Mouse (Mus musculus): Measurements from ENCODE around the gene Mroh2a.

The Mroh2a gene

DNA sequence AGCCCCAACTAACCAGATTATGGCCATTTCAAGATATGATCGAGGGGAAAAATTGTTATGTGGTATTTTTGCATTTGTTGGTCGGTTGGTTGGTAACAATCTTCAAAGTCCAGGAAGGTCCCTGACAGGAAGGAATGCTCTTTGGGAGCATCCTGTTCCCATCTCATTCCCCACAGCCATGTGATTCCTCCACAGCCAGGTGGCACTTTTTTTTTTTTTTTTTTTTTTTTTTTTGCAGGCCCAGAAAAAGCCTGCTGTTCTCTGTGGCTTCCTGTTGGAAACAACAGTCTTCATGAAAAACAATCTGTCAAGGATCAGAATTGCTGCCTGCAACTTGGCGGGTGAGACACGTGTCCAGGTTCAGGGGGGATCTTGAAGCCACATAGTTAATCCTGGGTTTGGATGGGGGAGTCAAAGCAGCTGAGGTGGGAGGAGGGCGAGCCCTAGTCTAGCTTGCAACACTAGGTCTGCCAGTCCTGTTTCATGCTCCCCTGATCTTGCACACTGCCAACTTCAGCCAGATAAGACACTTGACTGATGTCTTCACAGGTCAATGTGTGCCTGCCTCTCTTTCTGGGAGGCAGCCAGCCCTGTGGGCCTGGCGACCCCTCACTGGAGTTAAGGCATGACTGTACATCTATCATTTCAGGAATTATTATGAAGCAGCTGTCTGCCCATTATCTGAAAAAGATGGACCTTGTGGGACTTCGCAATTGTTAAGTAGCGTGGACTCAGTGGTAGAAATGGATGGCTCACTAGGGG, 32.3 kb downstream of the Mroh2a start:
- DNase-seq (ENCODE audit: low spot score): no peak

DNA sequence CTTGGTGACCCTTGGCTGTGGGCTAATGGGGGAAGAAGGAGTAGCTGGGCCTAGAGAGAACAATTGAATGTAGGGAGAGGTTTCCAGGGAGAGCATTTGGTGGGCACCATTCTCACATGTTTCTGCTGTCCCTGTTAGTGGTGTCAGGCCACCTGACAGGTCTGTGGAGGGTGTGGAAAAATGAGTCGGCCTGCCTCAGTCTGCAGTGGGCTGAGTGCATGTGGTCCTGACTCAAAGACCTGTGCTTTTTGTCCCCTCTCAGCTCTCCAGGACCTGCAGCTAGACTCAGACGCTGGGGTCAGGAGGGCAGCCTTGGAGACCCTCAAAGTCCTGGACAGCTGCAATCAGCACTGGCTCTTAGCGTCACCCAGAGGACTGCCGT, 32.8 kb downstream of the Mroh2a start:
- DNase-seq (ENCODE audit: low spot score): no peak

DNA sequence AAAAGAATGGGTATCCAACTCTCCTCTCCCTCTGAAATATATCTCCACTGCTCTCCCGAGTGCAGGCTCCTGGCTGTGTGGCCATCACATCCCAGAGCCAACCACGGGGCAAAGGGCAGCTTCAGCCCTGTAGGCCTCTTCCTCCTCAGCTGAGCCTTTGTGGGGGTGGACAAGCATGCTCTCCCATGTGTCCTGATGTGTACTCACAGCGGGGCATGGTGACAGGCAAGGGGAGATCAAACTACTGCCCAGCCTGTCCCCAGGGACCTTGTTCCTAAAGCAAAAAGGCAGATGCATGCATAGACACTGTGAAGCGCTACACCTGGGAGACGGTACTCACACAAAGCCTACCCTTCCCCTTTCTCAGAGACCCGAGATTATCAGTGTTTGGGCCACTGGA, 33.3 kb downstream of the Mroh2a start:
- peak; percentile 92 for DNase-seq (ENCODE audit: low spot score)

DNA sequence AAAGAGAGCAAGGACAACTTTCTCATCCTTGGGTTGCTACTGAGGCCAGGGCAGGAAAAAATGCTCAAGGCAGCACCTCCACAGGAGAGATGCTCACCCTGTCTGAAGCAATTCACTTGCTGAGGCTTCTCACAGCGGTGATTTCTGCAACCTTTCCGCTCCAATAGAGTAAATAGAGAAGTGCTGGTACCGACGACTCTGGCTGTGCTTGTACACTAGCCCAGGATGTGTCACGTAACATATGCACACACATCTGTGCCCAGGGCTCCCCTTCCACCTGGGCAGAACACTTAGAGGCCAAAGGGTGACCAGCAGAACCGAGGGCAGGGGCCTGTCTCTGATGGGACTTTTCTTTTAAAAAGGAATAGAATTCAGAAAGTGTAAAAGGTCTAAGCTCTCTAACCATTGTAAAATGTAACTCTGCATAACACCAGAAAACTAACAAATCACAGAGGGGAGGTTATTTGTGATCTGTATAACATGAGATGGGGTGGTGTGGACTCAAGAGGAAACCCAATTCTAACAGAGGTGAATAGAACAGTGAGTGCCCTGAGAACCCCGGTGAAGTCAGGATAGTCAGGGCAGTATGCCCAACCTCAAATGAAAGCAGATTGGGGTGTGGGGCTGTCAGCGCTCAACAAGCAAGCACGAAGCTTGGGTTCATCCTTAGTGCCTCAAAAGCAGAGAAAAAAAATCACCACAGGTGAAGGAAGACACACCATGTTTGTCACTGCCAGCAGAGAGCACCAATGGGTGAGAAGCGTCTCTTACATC, 34.0 kb downstream of the Mroh2a start:
- no peak for DNase-seq (ENCODE audit: low spot score)

DNA sequence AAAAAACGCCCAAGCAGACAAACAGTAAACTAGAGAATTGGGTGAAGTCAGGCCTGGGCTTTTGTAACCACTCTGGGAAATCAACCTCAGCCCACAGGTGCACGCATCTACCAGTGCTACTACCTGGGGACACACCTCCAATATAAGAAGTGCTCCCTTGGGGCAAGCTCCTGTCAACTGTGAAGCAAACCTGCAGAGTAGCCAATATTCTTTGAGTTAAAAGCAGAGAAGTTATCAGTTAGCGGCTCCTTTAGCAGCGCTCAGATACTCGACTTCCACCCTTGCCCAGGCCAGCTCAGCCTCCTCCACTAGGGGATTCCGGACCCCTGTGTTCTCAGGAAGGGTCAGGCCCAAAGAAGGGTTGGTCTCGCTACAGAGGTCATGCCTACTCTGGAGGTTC, 34.9 kb downstream of the Mroh2a start:
- DNase-seq (ENCODE audit: low spot score): no peak

DNA sequence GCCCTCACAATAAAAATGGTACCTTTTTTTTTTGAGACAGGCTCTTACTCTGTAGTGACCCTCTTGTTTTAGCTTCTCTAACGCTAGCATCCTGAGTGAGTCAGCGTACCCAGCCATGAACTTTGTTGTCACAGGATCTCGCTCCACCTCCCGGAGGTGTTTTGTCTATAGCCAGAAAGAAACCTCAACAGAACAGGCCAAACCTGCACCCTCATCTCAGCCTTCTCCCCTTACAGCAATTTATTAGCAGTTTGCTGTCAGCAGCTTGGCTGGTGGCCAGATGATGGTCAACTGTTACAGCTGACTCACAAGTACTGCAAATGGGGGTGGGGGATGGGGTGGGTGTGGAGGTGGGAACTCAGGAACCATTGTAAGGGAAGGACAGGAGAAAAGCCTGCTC, 35.5 kb downstream of the Mroh2a start:
- peak; percentile 86 for DNase-seq (ENCODE audit: low spot score)

DNA sequence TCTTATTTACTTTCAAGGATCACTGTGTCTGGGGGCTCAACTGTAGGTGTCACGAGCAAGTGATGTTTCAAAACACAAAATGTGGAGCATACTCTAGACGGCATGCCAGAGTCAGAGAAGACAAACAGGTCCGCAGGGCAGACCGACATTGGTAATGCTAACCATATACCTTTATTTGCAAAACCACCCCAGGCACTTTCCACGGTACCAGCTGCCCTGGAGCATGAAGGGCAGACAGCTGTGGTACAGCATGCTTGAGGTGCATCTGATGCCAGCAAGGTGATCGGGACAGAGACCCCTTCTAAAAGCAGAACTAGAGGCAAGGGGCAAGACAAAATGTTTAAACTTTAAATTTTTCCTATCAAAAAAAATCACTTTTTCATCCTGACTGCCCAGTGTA, 36.2 kb downstream of the Mroh2a start:
- no peak for DNase-seq (ENCODE audit: low spot score)

DNA sequence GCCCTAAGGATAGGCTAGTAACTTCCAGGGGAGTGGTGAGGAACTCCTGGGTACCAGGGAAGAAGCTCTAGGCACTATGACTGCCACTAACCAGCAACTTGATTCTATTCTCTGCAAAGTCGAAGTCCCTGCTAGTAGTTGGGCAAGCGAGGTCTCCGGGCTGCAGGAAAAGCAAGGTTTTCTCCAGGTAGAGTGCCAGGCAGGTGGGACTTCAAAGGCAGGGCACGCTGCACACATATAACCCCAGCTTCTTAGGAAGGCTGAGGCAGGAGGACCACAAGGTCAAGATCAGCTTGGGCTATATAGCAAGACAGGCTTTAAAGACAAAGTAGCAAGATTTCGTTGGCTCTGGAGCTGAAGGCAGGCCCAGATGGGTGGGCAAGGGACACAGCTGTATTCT, 37.0 kb downstream of the Mroh2a start:
- no peak for DNase-seq (ENCODE audit: low spot score)

DNA sequence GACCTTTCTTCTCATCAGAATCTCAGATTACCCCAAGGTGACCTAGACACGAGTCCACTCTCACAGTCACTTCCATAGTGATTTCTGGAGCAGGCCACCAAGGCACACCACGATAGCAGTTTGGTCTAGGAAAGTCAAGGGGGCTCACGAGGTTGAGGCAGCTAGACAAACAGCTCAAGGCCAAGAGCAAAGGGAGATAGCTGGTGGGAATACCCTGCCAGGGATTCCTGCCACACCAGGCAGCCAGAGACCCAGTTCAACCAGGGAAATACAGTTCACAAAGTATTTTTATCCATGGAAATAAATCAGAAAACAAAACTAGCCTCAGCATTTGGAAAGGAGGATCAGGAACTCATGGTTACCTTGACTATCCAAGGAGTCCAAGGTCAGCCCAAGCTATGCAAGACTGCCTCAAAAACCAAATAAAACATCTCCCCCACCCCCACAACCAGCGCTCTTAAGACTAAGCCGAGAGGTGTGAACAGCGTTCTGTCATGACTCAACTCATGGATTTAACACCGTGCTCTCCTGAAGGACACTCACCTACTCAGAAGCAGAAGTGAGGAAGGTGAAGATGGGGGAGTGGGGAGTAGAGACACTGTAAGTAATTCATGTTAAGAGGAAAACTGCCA, 37.6 kb downstream of the Mroh2a start:
- no peak for DNase-seq (ENCODE audit: low spot score)

DNA sequence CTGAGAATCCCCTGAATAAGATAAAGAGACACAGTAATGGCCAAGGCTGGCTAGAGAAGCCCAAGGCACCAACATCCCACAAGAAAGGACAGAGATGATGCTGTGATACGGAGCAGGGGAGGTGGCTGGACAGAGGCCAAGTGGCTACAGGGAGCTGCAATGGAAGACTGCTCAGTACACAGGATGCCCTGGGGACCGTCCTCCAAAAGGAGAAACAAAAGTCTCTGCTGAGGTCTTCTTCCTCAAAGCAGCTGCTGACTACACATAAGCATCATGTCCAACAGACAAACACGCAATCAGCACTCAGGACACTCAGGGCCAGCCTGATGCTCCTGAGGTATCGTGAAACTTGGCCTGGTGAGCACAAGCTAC, 38.1 kb downstream of the Mroh2a start:
- DNase-seq (ENCODE audit: low spot score): no peak

DNA sequence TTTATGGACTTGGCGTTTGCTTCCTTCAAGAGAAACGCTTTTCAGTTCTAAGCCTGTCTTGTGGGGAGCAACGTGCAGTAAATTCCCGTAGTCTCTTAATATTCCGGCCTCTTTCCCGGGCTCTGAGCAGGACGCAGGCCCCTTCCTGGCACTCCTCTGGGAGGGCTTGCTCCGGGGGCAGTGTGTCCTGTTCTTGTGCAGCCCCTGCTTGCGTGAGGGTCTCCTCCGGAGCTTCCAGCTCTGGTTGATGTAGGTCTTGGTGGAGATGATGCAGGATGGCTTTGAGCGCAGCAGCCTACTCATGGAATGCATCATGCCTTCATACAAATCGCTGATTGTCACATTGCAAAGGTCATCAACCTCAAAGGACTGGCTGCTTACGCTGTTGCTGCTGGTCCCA, 39.3 kb downstream of the Mroh2a start:
- no peak for DNase-seq (ENCODE audit: low spot score)

DNA sequence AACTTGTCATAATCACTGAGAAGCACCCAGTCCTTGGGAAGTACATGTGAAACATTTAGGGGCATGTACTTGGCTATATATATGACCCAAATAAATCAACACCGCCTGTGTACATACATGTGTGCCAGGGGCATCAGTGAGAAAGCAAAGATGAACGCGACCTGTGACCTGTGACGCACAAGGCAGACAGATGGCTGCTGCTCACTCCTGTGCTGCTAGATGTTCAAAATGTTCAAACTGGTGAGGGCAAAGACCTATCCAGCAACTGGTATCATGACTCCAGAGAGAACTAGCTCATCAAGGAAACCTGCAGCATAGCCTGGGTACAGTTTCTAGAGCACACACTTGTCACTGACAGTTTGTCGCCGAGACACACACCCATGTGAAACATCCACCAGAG, 40.7 kb downstream of the Mroh2a start:
- no peak for DNase-seq (ENCODE audit: low spot score)

DNA sequence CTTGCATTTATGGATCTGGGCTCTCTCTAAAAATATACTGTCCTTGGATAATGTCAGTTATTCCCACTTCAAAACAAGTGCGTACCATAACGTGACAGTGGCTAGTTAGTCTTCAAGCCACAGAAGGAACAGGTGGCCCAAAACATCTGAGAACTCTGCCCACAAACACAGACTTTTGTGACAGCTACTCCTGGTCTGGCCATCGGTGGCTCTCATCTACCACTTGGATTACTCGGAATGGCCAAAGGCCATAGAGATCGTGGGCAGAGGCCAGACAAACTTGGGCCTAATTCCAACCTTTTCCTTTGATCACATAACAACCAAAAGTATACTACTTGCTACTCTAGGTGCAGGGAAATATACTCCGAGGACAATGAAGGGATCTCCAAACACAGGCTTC, 41.3 kb downstream of the Mroh2a start:
- no peak for DNase-seq (ENCODE audit: low spot score)

DNA sequence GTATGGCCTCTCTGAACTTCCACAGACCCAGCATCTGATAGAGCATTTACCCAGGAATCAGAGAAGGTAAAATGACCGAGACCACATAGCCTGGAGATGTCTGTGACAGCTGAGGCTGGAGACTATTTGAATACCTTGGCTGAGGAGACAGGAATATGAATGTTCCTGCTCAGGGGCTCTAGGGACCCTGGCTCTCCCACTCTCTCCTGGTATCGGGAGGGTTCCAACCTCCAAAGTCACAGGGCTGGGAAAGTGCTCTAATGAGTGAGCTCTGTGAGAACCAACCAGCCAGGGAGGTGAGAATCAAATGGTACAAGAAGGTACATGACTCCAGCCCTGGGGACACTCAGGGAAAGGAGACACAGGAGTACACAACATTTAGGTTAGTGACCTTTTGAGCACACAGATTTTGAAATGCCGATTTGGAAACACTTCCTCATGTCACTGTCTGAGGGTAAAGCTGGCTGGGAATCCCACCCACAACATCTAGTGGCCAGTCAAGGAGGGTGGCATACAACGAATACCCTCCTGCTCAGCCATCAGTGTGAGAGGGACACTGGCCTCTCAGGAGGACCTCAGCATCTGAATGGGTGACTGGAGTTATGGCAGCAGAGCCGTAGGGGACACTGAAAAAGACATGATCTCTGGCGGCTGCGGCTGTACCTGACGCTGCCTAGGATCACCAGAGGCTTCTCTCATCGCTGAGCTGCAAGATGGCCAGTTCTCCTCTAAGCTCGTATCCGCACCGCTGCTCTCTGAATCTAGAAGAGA, 42.9 kb downstream of the Mroh2a start:
- DNase-seq (ENCODE audit: low spot score): no peak

DNA sequence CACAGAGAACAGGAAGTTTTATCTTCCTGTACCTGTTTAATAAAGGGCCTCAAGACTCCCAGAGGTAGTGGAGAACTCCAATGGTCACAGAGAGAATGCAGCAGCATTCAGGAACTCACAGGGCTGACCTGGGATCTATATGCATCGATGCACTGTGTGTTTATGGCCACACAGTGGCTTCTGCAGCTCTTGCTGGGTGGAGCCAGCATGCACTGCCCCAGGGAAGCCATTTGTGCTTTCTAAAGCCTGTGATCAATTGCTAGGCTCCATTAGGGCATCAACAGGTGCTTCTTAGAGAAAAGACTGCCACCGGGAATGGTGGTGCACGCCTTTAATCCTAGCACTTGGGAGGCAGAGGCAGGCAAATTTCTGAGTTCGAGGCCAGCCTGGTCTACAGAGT, 46.1 kb downstream of the Mroh2a start:
- no peak for DNase-seq (ENCODE audit: low spot score)

DNA sequence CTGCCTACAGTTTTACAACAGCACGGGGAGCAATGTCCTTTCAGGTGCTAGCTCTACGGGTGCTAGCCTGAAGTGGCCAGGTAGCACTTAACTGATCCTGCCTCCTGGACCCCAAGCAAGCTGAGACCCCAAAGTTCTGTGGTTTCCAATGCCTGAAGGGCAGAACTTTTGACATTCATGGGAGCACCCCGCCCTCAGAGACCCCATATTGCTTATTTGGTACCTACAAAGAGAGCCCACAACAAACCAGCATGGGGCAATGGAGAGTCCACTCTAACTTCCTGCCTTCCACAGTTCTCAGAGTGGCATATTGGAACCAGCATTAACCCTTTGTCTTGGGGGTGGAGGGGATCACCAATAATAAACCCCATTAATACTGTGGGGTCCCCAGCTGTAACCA, 46.5 kb downstream of the Mroh2a start:
- no peak for DNase-seq (ENCODE audit: low spot score)

DNA sequence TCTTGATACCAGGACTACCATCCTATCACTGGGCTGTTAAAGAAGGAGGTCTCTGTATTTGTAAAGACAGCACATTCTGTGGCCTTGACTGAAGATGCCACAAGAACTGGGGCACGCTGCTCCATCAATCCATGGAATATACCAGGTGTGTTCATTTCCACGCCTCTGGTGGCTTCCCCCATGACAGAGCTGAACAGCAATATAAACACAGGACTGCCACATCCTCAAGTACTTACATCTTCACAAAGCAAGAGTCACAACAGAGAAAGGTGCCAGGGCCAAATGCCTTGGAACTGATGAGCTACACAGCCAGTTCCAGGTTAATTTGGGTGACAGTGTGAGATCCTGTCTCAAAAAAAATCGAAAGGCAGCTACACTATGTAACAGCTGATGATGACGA, 47.0 kb downstream of the Mroh2a start:
- DNase-seq (ENCODE audit: low spot score): no peak

DNA sequence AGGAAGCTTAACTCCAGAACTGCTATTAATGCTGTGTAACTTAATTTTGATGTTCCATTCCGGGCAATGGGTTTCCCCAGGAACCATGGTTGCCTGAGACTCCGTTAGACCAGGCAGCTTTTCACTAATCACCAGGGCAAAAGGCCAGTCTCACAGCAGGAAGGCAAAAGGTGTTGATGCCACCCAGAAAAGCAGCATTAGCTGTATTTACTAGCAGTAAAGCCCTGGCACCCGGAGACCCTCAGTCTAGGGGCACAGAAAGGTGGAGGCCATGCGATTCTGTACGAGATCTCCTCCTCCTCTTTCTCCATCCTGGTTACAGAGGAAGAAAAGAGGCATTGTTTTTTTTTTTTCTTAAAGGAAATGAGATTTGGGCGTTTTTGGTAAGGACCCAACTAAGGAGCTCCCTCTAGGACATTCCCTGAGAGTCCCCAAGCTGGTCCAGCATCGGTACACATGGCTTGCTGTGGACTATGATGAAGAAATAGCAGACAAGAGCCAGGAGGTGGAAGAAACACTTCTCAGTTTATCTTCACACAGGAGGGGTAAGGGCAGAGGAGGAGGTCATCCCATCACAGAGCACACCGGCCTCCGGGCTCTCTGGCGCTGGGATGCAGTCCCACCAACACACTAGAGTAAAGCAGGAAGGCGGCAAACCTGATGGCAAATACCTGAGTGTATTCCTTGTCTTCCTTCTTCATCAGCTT, 47.7 kb downstream of the Mroh2a start:
- DNase-seq (ENCODE audit: low spot score): no peak

DNA sequence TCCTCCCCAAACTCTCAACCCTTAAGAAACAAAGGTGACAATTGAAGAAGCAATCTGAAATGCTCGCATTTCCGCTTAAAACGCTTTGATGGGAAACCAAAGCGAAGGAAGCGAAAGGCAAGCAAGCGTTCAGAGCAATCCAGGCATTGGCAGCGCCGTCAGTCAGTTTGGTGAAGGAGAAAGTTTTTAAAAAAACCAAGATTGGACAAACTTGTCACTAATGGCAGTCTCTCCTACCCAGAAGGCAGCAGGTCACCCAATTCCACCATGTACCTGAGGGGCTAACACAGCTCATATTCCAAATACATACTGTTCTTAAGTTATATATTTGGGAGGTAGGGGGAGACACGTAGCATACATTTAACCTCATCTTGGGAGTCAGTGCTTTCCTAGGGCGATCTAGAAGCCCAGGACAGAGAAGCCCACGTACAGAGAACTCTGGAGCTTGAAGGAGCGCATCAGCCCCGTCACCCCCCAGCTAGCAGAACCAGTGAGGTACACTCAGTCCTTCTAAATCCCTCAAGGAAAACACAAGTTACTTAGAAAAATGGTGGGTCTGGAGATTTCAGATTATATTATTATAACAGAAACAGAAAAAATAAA, 48.4 kb downstream of the Mroh2a start:
- no peak for DNase-seq (ENCODE audit: low spot score)

DNA sequence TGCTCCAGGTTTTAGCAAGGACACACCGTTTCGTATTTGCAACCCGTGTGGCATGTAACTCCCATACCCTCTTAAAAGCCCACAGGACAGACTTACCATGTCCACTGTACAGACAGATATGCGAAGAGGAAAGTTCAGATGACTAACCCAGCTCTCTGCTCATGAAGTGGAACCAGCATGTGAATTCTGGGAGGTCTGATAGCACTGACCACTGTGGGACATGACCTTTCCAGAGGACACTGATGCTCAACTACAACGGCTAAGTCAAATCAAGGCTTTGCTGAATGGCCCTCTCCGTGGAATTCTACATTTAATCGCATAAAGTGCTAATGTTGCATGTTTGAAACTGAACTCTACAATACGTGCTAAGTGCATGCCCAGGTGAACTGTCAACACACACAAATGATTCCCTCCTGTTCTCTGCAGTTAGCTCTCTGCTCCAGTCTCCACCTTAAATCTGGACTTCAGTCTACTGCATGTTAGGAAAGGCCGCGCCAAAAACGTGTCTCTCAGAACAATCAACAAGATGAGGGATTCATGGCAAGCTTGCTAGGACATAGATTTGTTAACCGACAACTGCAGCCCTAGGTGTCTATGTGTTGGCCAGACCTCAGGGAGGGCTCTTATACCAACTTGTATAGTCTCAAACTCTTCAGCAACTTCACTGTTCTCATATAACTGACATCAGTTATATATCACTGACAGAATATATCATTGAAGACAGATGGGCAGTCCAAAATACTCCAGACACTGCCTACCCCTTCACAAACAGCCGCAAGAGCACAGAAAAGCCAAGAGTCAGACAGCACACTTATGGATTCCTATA, 49.1 kb downstream of the Mroh2a start:
- DNase-seq (ENCODE audit: low spot score): no peak

Data from yolk sac, embryonic 10.5 days (tissue).